Comparison of ENCODE assay signal across 29 mouse cellular contexts in genomic region chr16:92461412-92461811, GRCm38 (mm10). TPM values are rescaled to one million over a fixed set of nuclear protein-coding genes. Genes with fewer than 3 reads are reported as not detected.
DNase-seq lines count a peak whose midpoint lies in the region; ATAC-seq and TF ChIP-seq lines count a peak whose summit lies in the region.
"Had no signal": no experiment of that assay in that cellular context is flagged by ENCODE, and none has a peak within 500 bp of the region (broad histone marks: within the 10 kb centered on the region; RNA-seq: fewer than 3 reads in every experiment).

No protein-coding gene starts in this region.

- H3K4me3 ChIP-seq in layer of hippocampus, adult 2 months: no peak overlapping the region
- no peak overlapping the region for H3K4me3 ChIP-seq in forebrain, embryonic 15.5 days
- H3K4me3 ChIP-seq: embryonic facial prominence, embryonic 12.5 days; embryonic facial prominence, embryonic 15.5 days; heart, adult 2 months; heart, embryonic 10.5 days; hindbrain, embryonic 10.5 days; hindbrain, embryonic 13.5 days; intestine, embryonic 15.5 days had no signal

- 70% methylated on average over 6 of the region's 6 CpGs for WGBS in forebrain, embryonic 15.5 days

- no peaks in the 10 kb centered on the region for H3K27me3 ChIP-seq in forebrain, embryonic 15.5 days
- H3K27me3 ChIP-seq: embryonic facial prominence, embryonic 12.5 days; embryonic facial prominence, embryonic 15.5 days; hindbrain, embryonic 13.5 days; intestine, embryonic 15.5 days; Patski had no signal

- H3K4me1 ChIP-seq in forebrain, embryonic 15.5 days: peaks cover 27% of the 10 kb centered on the region

- peak overlapping the region; percentile 23; the same call in 1 of the 2 replicates for H3K27ac ChIP-seq in layer of hippocampus, adult 2 months
- no peak overlapping the region for H3K27ac ChIP-seq in forebrain, embryonic 15.5 days (replicated peaks)
- H3K27ac ChIP-seq: embryonic facial prominence, embryonic 12.5 days; embryonic facial prominence, embryonic 15.5 days; heart, adult 2 months; heart, embryonic 10.5 days; hindbrain, embryonic 10.5 days; hindbrain, embryonic 13.5 days; intestine, embryonic 15.5 days had no signal

- no peaks in the 10 kb centered on the region for H3K36me3 ChIP-seq in forebrain, embryonic 15.5 days
- H3K36me3 ChIP-seq: embryonic facial prominence, embryonic 12.5 days; embryonic facial prominence, embryonic 15.5 days; heart, embryonic 10.5 days; hindbrain, embryonic 10.5 days; hindbrain, embryonic 13.5 days; intestine, embryonic 15.5 days had no signal

- H3K9me3 ChIP-seq in forebrain, embryonic 15.5 days: no peaks in the 10 kb centered on the region
- H3K9me3 ChIP-seq: embryonic facial prominence, embryonic 12.5 days; embryonic facial prominence, embryonic 15.5 days; G1E; heart, embryonic 10.5 days; hindbrain, embryonic 10.5 days; hindbrain, embryonic 13.5 days; intestine, embryonic 15.5 days had no signal

- ATAC-seq in frontal cortex, adult (ENCODE audit: low TSS enrichment): 0 out of 2 replicates have a peak, but pooled peaks have one; percentile 24
- no peak for ATAC-seq in forebrain, embryonic 15.5 days (replicated peaks)
- ATAC-seq: activated CD4-positive, CD25-positive, alpha-beta regulatory T cell, adult 4 months; forebrain, embryonic 14.5 days; hindbrain, embryonic 16.5 days; intestine, embryonic 15.5 days; Patski had no signal

- H3K9ac ChIP-seq in forebrain, embryonic 15.5 days (replicated peaks): no peak overlapping the region
- H3K9ac ChIP-seq: embryonic facial prominence, embryonic 12.5 days; embryonic facial prominence, embryonic 15.5 days; hindbrain, embryonic 13.5 days; intestine, embryonic 15.5 days had no signal

- TF ChIP-seq CTCF in layer of hippocampus, adult 2 months (conservative IDR thresholded peaks at IDR 0.05): no peak

- no peak for DNase-seq in frontal cortex, postnatal 25 days (ENCODE audit: low spot score in 2 of 2)
- DNase-seq in layer of hippocampus, adult 2 months (ENCODE audit: low spot score in 2 of 2): no peak
- DNase-seq in layer of hippocampus, postnatal 14 days (ENCODE audit: low spot score in 2 of 2): no peak
- peak; percentile 68 for DNase-seq in right cerebral cortex, adult 18-20 months
- DNase-seq in right cerebral cortex, postnatal 14 days: no peak
- peak; percentile 49 for DNase-seq in telencephalon, adult 2 months (ENCODE audit: low read depth, low spot score)
- DNase-seq: adrenal gland, adult 8-10 months; adrenal gland, postnatal 25 days; cerebellum, adult 18-20 months; cerebellum, adult 9-10 months; cerebellum, postnatal 14 days; gastrocnemius, postnatal 10 days; gastrocnemius, postnatal 36 days; heart, adult 2 months; heart, postnatal 36 days had no signal

- H3K4me2 ChIP-seq in forebrain, embryonic 15.5 days (replicated peaks): no peak overlapping the region
- H3K4me2 ChIP-seq: embryonic facial prominence, embryonic 12.5 days; embryonic facial prominence, embryonic 15.5 days; hindbrain, embryonic 13.5 days; intestine, embryonic 15.5 days had no signal

RNA-seq across cellular contexts. Expression of gene Rcan1, which starts 9.3 kb away (rescaled TPM):
- 10 to 100 TPM; 41.8 to 42.1 TPM for total RNA-seq in layer of hippocampus, adult 2 months (2021)
- 10 to 100 TPM; 39.5 to 40.3 TPM for total RNA-seq in layer of hippocampus, postnatal 14 days (2021)
- polyA plus RNA-seq in forebrain, embryonic 15.5 days (2015; fragmentation: Nextera tagmentation; extraction: Ambion mirVana): 49.8 and 52.8 TPM in 2 replicates

RNA-seq across cellular contexts. Expression of gene Clic6, which starts 24.1 kb away (rescaled TPM):
- total RNA-seq in layer of hippocampus, adult 2 months (2021): 1 to 10 TPM in 1 of 2 experiments, under 1 TPM in 1; 0.69 to 2.2 TPM
- 10 to 100 TPM in 1 of 2 experiments, 1 to 10 TPM in 1; 2.1 to 15.4 TPM for total RNA-seq in layer of hippocampus, postnatal 14 days (2021)
- polyA plus RNA-seq in forebrain, embryonic 15.5 days (2015; fragmentation: Nextera tagmentation; extraction: Ambion mirVana): 4.0 and 9.0 TPM in 2 replicates
- total RNA-seq: adrenal gland, postnatal 25 days; granulocyte monocyte progenitor cell, adult 5-6 weeks had no signal
- polyA plus RNA-seq: activated CD4-positive, CD25-positive, alpha-beta regulatory T cell, adult 4 months had no signal

Comparison
In these comparisons a context has a peak if more than half of its experiments do, and no peak if none do; other contexts are left out.
1. DNase-seq: peak in right cerebral cortex, adult 18-20 months (single experiment) and telencephalon, adult 2 months (single experiment); none in frontal cortex, postnatal 25 days (0 of 2), layer of hippocampus, adult 2 months (0 of 2), layer of hippocampus, postnatal 14 days (0 of 2) and right cerebral cortex, postnatal 14 days (single experiment).